Mouse (Mus musculus) cerebellum, adult 9-11 months (tissue): Measurements from ENCODE around the gene P2rx4.

ENCODE experiments used
- DNase-seq: peaks from one replicate; pipeline ENCODE4 v3.0.0; 2022

The P2rx4 gene

GRCm38 (mm10) chr5:122764032-122764464 lies 56.7 kb downstream of the P2rx4 start:
- DNase-seq = peak; percentile 82

GRCm38 (mm10) chr5:122767283-122767682 lies 59.9 kb downstream of the P2rx4 start:
- DNase-seq = peak; percentile 54

DNA sequence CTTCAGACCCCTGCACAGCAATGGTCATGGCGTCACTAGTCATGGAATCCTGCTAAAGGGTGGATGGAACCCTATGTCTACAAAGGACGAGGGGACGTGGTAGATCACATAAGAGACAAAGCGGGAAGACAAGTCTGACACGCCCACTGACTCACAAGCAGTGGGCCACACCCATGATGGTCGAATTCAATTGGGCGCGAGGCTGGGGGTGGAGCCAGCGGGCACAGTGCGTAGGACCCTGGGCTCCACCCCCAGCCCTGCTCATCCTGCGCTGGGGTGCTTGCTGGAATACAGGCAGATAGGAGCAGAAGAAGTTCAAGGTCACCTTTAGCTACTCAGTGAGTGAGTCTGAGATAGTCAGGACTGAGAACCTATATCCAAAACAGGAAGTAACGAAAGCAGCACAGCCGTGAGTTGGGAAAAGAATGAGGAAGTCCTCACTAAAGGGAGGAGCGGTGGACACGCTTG lies 61.8 kb downstream of the P2rx4 start:
- DNase-seq = peak; percentile 65

DNA sequence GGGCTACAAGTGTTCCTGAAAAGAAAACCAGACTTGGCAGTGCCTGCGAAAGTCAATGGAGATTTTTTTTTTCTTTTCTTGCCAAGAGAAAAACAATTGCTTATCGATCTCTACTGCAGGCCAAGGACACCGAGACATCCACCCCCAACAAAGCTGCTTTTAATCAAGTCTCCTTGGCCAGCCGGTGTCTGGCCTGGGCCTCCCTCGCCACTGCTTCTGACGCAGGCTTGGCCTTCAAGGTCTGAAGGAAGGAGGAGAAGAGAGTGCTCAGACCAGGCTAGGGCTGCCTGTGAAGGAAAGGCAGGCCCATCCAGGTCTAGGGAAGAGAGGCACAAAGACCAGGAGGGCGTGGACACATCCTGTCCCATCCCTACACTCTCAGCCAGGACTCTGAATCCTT lies 63.0 kb downstream of the P2rx4 start:
- DNase-seq = peak; percentile 74

- peak; percentile 96 for DNase-seq
Measured at GRCm38 (mm10) chr5:122770806-122771261, 63.5 kb downstream of the P2rx4 start.

DNA sequence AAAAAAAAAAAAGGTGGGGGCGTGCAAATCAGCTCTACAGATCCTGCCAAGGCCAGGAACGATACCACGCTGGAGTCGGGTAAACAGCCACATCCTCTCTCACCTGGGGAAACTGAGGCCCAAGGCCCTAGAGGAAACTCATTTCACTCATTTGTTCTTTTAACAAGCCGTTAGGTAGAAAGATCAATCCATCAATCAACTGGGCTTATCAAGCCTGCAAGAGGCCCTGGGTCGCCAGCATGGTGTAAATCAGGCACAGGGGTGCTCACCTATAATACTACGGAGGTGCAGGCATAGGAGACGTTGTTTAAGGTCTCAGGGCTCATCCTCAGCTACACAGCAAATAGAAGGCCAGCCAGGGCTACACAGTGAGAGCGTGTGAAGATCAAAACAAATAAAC lies 64.1 kb downstream of the P2rx4 start:
- DNase-seq = peak; percentile 63

DNA sequence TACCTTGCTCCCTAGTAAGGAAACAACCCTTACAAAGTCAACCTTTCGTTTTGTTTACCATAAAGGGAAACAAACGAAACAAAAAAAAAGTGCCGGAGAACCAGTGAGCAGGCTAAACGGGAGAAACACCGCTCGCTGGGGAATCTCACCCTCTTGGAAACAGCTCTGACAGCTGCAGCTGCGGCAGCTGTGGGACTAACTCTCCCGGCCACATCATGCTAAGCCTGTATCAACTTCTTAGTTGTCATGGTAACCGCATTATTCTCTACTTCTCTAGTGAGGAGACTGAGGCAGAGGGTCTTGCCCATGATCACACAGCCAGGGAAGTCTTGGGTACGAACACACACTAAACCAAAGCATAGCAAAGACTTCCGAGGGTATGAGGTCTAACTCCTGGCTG lies 66.4 kb downstream of the P2rx4 start:
- no peak for DNase-seq

DNA sequence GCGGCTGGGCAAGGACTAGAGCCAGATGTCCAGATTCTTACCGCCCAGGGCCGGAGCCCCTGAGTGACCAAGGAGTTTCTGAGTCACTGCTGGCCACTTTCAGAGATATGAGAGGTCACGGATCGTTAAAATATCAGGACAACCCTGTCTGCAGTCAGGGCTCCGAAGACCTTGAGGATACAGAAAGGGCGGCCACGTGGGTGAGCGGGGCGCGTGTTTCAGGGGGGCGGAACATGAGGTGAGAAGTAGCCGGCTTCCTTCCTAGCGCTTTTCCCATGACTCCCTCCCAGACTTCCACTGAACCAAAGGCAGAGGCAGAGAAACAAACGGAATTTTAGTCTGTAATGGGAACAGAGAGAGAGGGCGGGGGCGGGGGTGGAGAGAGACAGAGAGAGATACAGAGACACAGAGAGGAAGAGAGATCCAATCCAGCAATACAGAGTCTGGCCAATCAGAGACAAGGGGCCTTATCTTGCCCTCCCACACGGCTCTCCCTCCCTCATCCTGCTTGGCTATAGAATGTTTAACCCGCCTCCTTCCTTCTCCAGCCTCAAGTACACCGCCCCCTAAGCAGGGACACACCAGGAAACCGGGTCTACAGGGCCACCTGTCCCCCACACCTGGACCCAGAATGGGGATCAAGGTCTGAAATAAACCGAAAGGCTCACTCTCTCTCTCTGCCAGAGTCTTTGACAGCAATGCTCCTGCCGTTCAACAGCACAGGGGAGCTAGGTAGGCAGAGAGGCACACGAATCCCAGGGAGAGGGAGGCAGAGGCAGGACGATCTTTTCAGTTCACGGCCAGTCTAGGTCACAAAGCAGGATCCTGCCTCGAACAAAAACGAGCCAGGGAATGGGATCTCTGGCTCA lies 67.6 kb downstream of the P2rx4 start:
- DNase-seq = peak; percentile 69

DNA sequence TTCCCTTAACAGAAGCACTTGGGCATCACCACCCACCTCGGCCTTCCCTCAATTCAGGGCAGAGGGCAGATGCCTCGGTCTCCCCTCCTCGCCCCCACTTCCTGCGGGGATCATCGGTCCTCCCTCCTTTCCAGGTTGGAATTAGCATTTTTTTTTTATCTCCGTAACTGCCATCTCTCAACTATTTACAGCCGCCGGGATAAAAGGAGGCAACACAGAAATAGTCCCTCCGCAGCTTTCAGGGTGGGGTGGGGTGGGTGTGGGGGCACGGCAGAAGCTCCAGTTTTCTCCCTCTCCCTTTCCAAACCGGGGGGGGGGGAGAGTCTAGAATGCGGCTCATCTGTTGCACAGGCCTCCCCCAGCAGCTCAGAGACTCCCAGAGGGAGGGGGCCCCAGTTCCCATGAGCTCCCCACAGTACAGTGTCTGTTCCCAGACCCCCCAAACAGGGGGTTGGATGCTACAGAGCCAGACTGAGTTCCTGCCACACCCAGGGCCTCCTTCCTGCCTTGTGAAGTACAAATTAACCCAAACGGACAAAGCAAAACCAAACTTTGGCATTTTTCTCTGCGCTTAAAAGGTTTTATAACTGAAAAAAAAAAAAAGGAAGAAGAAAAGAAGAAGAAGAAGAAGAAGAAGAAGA lies 68.4 kb downstream of the P2rx4 start:
- DNase-seq = peak; percentile 51

- peak; percentile 55 for DNase-seq
Measured at GRCm38 (mm10) chr5:122777322-122777721, 70.0 kb downstream of the P2rx4 start.

DNA sequence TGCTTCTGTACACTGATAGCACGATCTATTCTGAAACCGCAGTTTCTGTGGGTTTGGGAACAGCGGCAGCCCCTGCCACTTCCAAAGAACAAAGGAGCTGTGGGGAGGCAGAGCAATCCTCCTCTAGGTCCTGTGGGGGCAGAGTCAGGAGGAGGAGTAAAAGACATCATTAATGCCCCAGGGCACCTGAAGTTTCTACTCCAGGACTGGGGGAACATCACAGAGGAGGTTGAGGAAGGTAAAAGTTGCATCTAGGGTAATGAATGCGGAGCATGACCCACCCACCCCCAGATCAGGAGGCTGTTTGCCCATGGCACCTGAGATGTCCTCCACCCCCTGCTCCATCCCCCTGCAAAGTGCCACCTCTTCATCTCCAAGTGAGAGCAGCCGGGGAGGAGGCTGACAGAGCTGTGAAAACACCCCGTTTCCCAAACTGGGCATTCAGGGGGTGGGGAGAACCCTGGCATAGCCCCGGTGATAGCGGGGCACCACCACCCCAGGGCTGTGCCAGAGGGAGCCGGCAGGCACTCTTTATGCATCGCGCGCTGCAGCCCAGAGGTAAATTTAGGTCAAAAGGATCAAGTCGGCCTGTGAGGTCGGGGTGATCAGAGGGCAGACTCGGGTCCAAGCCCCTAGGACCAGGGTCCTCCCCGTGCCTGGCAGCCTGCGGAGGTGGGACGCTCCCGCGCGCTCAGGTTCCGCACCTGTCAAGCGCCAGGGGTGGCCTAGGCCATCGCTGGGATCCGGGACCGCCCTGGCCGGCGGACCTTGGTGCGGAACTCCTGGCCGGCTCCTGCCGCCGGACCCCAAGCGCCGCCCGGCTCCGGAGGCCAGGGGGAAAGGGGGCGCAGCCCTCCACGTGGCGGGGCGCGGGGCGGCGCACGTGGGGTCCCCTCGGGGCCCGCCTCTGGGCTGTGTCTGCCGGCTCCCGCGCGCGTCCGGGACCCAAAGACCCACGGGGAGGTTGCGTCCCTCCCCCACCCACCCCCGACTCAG lies 71.2 kb downstream of the P2rx4 start:
- peak; percentile 72 for DNase-seq
